Mouse (Mus musculus): Measurements from ENCODE around the gene Gm49388.
"Not testable (repeated sequence)": the region's sequence is repeated elsewhere in the genome, so short reads cannot be mapped to it uniquely, and the experiment has no call there.

Gene Gm49388

DNA sequence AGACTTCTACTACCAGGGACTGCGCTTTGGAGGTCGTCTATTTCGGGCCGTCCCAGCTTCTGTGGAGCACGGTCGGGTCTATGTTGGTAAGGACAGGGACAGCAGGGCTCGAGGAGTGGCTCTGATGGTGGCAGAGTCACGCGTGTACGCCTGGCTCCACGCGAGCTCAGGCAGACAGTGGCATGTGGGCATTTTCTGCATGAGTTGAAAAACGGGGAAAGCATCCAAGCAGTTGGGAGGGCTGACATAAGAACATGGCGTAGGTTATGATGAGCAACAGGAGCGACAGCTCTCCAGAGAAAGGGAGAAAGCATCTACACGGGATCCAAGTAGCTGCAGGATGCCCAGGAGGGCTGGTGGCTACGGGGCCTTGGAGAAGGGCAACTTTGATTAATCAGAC is 16.9 kb downstream of the Gm49388 start:
- DNase-seq (ENCODE audit: low read depth): no peak

DNA sequence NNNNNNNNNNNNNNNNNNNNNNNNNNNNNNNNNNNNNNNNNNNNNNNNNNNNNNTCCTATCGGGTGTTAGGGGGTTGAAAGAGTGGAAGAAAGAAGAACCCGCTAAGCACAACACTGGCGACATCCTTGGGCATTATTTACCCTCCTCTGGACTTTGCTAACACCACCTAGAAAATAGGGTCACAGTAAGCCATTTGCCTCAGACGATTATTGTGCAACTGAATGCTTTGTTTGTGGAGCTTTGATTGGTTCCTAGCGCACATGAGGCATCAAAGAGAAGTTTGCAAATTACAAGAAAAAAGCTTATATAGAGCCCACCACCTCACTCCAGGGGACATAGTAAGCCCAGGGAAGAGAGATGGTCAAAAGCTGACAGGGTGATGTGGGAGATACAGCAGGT is 23.4 kb downstream of the Gm49388 start:
- DNase-seq (ENCODE audit: low read depth): no peak

DNA sequence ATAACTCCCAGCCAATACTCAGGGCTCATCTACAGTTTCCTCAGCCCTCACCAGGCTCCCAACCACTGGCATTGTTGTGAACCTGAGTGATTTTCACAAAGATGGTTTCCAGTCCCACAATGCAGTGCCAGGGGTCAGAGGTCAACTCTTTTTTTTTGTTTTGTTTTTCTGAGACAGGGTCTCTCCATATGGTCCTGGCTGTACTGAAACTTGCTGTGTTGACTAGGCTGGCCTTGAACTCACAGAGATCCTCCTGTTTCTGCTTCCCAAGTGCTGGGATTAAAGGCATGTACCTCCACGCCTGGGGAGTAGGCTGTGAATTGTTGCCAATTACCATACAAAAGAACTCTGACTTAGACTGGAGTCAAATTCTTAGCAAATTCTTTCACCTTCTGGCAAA is 24.4 kb downstream of the Gm49388 start:
- no peak for DNase-seq (ENCODE audit: low read depth)

DNA sequence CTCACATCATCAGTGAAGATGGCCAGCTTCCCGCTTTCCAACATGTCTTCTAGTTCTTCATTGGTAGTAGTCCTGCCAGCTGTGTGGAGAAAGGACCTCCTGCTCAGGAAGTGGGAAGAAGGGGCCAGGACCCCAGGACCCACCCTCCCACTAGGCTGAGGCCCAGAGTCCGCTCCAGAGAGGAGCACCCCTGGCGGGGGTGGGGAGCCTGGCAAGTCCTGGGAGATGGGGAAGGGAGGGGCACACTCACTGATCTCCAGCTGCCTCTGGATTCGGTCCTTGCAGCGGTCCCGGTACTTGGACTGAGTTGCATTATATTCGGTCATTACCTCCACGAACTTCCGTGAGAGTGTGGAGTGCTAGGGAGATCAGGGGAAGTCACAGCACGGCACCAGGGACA is 25.2 kb downstream of the Gm49388 start:
- no peak for DNase-seq (ENCODE audit: low read depth)

DNA sequence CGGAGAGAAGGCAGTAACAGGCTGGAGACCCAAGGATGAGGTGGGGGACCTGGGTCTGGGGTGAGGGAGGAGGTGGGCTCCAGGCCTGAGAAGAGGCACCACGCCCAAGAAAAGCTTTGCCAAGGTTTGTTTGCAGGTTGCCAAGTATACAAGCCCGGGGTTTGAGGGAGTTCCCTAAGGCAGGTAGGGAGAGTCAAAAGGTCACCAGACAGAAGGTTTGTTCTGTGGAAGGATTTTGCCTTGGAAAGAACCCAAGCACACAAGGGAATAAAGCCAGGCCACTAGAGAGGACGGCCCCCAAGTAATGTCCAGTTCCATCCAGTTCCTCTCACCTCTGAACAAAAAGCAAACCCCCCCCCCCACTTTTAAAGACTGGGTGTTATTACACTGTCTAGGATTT is 25.8 kb downstream of the Gm49388 start:
- DNase-seq (ENCODE audit: low read depth): no peak

DNA sequence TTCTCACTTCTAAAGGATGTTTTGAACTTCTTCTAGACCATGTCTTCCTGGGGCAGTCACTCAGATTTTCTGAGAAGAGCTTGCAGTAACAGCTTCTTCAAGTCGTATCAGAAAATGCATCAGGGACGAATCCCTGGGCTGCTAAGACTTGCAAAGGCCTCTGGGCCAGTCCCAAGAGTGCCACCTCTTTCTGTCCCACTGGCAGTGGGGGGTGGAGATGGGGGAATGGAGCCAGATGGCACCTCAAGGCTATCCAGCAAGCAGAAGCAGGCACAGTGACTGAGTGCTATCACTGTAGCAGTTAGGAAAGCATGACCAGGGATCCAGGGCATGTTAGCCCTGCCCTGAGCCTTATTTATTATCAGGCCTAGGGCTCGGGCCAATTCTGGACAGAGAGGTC is 26.9 kb downstream of the Gm49388 start:
- no peak for DNase-seq (ENCODE audit: low read depth)

DNA sequence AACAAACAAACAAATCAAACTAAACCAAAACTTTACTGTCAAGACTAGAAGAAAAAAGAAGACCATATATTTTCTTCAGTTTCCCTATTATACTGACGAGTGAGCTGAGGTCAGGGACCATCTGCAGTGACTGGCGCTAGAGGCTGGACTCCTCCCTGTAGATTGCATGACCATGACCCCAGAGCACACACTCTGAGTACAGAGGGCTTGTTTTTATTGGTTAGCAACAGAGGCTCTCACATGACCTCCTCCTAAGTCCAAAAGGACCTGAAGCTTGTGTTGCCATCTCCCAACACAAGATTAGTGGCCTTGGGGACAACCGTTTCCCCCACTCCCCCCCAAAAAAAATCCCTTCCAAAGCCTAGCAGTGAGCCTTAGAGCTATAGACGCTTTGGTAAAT is 28.4 kb downstream of the Gm49388 start:
- DNase-seq (ENCODE audit: low read depth): no peak

DNA sequence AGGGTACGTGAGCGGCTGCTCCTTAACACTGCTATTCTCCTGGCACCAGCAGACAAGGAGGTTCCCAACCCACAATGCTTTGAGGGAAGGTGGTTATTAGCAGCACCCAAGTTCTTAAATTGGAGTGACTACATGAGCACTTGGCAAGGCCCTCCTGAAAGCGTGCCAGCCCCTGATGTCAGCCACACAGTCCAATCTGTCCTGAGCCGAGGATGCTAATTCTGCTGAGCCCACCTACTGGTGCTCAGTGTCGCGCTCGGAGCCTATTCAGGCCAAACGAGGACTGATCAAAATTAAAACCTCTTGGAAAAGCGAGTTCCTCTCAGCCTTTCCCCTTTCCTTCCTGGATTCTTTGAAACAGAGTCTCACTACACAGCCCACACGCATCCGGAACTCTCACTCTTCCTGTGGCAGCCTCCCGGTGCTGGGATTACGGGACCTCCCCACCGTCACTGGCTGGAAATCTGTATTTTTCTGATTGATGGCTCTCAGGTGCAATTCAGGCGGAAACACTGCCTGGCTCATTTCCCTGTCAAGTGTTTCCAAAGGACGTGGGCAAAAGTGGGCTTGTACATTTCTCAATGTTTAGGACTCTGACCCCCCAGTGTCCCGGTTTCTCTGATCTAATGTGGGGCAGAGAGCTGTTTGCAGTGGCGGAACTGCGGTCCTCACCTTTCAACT is 29.0 kb downstream of the Gm49388 start:
- DNase-seq (ENCODE audit: low read depth): no peak

DNA sequence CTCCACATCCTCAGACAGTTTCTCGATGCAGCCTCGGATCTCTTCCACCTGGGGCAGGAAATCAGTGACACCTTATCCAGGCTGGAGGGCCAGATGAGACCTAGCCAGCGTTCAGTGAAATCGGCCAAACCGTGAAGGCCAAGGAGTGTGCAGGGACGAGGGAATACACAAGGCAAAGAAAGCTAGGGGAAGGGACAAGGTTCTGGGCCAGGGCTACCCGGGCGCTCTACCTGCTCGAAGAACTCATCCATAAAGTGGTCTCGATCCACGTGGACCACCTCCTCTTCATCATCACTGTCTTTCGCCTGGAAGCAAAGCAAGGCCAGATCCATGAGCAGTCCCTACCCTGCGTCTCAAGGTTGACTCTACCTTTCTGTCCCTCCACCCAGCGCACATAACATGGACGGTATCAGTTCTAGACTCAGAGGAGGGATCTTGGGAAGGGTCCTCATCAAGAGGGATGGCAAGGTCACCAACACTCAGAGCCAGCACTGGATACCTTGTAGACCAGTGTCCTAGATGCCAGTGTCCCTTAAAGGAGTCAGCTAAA is 29.8 kb downstream of the Gm49388 start:
- no peak for DNase-seq (ENCODE audit: low read depth)

DNA sequence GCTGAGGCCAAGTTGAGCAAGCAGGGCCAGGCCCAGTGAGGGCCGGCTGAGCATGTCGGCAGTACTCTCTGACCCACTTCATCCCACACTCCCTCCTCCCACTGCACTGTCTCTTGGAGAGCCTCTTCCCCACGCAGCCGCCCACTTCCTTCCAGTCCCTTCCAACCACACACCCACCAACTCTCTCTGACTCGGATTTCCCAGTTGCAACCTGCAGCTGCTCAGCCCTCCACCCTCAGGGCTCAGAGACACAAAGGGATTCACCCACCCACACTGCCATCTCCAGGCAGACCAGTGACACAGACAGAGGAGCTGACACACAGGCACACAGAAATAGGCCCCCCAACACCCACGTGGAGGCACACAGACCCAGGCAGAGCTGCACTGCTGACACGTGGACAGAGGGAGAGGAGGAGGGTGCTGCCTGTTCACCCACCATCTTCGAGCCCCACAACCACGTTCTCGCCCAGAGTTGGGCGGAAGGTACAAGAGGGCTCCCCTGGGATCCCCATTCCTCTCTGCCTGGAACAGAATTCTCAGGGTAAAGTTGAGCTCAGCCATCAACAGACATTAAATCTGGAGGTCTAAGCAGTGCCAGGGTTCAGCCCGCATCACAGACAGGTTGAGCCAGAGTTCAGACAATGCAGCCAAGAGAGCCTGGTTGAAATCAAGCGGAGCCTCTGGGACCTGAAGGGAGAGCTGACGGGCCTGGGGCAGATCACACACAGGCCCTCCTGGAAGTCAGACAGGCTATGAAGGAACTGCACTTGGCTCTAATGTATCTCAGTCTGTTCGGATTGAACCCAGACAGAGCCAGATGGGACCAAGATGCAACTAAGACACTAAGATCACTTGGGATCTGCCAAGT is 30.8 kb downstream of the Gm49388 start:
- no peak for DNase-seq (ENCODE audit: low read depth)

DNA sequence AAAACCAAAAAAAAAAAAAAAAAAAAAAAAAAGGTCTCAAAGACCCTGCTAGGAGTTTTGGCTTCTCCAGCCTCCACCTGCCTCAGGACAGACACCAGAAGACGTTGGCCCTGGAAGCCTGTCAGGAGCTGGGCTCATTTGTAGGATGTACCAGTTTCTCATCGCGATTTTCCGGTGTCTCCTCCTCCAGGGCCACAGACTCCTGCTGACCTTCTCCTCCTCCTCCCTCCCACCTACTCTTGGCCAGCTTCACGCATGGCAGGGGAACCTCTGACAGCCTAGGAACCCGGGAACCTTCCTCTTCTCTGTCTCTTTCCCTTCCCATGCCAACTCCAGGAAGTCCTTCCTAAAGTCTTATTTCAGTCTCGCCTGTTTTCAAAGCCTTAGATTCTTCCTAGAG is 31.6 kb downstream of the Gm49388 start:
- no peak for DNase-seq (ENCODE audit: low read depth)

DNA sequence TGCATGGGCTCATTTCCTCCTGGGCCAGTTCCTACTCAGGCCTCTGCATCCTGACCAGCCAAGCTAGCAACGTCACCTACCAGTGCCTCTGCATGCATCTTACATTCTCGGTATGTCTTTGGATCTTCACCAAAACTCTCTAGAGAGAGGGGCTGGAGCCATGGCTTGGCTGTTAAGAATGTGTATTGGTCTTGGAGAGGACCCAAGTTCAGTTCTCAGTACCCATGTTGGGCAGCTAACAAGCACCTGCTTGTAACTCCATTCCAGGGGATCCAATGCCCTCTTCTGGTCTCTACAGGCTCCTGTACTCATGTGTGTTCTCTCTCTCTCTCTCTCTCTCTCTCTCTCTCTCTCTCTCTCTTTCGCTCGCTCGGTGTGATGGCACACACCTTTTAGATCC is 32.4 kb downstream of the Gm49388 start:
- no peak for DNase-seq (ENCODE audit: low read depth)

DNA sequence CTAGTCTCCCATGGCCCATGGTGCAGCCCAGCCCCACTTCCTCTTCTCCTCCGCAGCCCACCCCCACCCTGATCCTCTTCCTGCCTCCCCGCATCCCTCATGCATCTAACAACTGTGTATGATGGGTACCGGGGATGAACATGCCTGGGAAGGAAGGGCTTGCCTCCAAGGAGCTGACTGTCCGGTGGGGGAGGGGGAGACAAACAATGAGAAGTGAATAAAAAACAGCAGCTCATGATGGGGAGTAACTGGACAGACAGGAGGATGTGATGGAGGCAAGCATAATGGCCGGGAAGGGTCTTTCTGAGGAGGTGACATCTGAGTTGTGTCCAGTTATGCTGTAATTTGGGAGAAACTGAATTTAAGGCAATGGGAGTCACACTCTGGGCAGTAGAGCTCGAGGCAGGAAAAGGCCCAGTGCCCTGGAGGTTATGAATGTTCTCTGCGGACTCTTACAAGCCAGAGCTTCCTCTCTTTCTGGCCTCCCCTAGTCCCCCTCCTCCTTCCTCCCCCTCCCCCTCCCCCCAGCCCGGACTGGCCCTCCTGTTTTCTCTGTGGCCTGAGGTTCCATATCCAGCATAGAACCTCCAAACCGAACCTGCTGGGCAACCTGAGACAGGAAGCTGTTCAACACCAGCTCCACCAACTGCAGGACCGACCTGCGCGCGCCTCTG is 35.6 kb downstream of the Gm49388 start:
- DNase-seq (ENCODE audit: low read depth): no peak

DNA sequence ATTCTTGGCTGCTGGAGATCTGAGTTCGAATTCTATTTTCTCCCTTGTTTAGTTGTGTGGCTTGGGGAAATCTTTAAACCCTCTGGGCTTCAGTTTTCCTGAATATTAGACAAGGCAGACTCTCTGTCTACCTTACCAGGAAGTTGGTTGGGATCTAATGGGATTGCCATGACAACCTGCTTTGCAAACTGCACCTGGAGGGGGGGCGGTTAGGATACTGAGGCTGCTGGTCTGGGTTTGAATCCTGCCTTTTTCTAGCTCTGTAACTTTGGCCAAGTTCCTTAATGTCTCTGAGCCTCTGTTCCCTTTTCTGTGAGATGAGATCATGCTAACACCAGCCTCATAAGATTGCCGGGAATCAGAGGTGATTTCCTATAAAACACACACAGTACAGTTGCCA is 37.1 kb downstream of the Gm49388 start:
- no peak for DNase-seq (ENCODE audit: low read depth)

DNA sequence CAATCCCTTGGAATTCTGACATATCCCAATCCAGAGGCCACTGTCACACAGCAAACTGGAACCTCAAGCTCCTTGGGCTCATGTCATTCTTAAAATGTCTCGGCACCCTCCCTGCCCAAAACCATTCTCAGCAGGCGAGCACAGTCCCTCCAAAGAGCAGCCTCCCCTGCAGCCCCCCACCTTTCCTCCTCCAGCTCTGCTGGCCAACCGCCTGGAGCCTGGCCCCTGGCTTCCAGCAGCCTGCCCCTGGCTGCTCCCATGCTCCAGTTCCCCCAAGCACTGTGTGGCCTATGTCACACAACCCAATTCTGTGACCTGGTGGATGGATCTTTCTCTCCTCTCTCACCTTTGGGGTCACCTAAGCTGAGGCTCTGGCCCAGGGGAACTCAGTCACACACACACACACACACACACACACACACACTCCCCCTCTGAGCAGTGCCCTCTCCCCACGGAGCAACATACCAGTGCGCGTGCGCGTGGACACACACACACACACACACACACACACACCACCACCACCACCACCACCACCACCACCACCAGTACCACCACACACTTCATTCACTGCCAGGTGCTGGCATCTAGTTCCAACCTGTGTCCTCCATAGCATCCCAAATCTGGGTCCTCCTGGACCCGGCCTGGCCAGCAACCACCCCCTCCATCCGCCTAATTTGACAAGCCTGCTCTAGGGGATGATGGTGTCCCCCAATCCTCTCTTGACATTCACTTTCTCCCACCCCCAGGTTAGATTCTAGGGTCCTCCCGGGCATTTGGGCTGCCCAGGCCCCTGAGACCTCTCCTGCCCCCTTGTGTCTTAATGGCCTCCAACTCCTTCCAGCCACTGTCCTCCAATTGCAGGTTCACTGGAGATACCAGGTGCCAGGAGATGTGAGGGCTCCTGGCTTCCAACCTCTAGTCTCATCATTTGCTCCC is 38.1 kb downstream of the Gm49388 start:
- no peak for DNase-seq (ENCODE audit: low read depth)

DNA sequence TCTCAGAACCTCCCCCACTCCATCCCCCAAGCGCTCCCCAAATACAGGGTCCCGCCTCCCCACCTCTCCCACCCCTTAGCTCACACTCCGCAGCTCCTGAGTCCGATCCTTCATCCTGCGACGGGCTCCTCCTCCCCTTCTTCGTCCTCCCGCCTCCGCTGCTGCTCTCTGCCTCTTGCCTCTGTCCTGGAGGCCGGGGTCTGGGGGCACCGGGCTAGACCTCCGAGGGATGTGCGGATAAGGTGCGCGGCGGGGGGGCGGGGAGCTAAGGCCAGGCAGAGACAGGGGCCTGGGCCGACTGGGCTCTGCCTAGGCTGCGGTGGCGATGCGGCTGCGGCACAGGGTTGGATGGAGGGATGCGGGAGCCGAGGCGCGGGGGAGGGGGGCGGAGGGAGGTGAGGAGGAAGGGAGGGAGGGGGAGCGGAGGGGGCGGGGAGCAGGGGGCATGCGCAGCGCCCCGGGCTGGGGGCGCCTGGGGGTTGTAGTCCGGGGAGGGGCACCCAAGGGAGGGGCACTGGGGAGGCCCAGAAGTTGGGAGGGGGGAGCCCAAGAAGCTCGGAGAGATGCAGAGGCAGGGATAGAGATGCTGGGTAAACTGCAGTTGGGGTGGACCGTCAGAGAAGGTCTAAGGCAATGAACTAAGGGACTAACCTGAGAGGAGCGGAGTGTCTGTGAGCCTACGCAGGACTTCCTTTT is 38.9 kb downstream of the Gm49388 start, which contains the start of the genes Stx4a and Stx1b:
TSS of gene Stx4a (plus strand) at position 119 of the 696 bp plus-strand sequence.
TSS of gene Stx1b (minus strand) at position 374 of the 696 bp plus-strand sequence.
- no peak for DNase-seq (ENCODE audit: low read depth)

DNA sequence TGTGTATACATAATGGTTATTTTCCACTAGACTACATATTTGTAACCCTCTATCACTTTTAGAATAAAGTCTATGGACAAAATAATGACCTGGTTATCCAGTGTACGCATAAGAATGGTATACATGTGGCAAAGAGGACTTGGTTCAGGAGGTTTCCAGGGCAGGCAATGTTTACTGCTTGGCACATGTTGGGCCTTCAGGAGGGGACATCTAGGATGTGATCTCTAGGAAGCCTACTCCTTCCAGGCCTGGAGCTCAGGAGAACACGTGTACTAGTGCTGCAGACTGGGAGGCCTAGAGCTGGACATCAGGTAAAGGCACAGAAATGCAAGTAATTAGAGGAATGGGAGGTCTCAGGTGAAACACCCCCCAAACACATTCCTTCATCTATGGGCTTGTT is 50.1 kb downstream of the Gm49388 start:
- no peak for DNase-seq (ENCODE audit: low read depth)

DNA sequence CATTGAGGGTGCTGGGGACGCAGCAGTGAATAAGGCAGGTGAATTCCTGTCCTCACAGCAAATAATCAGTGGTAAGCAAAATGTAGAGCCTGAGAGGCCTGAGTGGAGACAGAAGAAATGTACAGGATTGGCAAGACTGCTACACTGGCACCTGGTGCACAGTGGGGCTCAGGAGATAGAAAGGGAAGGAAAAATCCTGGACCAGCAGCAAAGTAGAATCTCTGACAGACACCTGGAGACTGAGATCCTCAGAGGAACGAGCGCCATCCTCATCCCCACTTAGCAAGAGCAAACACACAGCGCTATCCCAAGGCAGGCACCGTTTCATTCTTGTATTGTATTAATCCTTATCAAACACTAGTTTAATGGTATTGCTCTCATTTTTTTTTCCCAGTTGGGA is 52.1 kb downstream of the Gm49388 start:
- no peak for DNase-seq (ENCODE audit: low read depth)

DNA sequence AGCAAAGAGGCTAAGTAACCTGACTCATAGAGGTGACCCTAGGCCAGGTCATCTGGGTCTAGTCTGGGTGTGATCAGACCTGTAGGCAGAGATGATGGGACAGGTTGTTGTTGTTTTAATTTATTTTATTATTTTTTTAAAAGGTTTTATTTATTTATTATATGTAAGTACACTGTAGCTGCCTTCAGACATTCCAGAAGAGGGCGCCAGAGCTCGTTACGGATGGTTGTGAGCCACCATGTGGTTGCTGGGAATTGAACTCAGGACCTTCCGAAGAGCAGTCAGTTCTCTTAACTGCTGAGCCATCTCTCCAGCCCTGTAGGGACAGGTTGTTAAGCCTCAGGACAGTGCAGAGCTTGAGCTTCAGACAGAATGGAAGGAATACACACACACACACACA is 52.5 kb downstream of the Gm49388 start:
- not testable (repeated sequence) for DNase-seq (ENCODE audit: low read depth)

DNA sequence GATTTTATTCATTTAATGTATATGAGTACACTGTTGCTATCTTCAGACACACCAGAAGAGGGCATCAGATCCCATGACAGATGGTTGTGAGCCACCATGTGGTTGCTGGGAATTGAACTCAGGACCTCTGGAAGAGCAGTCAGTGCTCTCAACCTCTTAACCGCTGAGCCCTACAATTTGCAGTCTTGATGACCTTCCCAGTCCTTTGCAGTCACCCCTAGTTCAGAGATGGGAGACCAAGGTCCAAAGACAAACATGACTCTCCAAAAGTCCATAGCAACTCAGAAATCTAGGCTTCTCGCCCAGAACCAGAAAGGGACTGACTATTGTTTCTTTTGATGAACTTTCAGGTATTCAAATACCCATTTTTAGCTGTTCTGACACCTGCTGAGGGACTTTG is 54.6 kb downstream of the Gm49388 start:
- not testable (repeated sequence) for DNase-seq (ENCODE audit: low read depth)

DNA sequence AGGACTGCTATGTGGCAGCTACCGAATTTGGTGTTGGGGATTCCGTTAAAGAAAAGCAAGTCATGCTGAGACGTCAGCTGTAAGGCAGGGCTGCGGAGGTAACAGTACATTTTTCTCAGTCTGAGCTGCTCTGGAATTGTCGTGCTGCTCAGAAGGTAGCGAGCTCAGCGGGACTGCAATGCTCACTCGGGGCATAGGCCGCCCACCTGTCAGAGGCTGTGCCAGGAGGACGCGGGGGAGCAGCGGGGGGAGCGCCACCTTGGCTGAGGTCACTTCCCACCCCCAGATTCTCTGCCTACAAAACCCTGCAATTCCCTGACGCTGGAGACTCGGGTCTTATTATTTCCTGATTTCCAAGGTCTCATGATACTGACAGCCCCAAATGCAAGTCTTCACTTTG is 55.5 kb downstream of the Gm49388 start:
- no peak for DNase-seq (ENCODE audit: low read depth)

Data from naive thymus-derived CD4-positive, alpha-beta T cell, adult 2 months (primary cell).